Mouse (Mus musculus) heart, adult 2 months (tissue): ENCODE data around the gene Ttc41.

Source experiments
- CTCF ChIP-seq: fragments of 200-600 bp; IDR thresholded peaks from 2 replicates; pipeline ENCODE4 v1.8.1; 2022; ENCODE audit warnings: antibody characterized with exemption, mild to moderate bottlenecking, moderate library complexity
- EP300 ChIP-seq: fragments of 200-500 bp; IDR thresholded peaks from 2 replicates; pipeline ENCODE4 v1.6.1; 2011; ENCODE audit warnings: low read depth, low read length, control low read depth; ENCODE audit not compliant: insufficient read depth

- TF ChIP-seq CTCF (no peak), EP300 (no peak)
Observed at GRCm38 (mm10) chr10:86821014-86821413, 115.4 kb downstream of the Ttc41 start.
